Mouse (Mus musculus): ENCODE data around the gene Gtf3c5. TPM values are rescaled to one million over a fixed set of nuclear protein-coding genes. Genes with fewer than 3 reads are reported as not detected.
A peak's percentile ranks its signal among the peaks of the same experiment; 100 is the strongest.

The Gtf3c5 gene
- polyA plus RNA-seq, 1 experiment from 2014 or later = 28.6 TPM

GRCm38 (mm10) chr2:28621111-28621510 lies 37.6 kb upstream of the Gtf3c5 start:
- Histone ChIP-seq H3K4me3 (ENCODE audit: low read length) (no peak overlapping the region), H3K4me2 (ENCODE audit: low read depth, low read length) (no peak overlapping the region), H3K9ac (ENCODE audit: low read length) (no peak overlapping the region), H3K36me3 (ENCODE audit: control insufficient read depth, insufficient read depth) (no peaks in the 10 kb centered on the region), H3K27ac (ENCODE audit: low read length) (no peak overlapping the region), H3K9me3 (replicated peaks; ENCODE audit: control insufficient read depth, low read length) (no peaks in the 10 kb centered on the region), H3K4me1 (ENCODE audit: control insufficient read depth, insufficient read depth, low read length) (peaks cover 5% of the 10 kb centered on the region; the same call in 1 of the 2 replicates), H3K27me3 (ENCODE audit: control insufficient read depth, insufficient read depth, low read length) (peaks cover 18% of the 10 kb centered on the region)
- 16% methylated on average over 2 of the region's 2 CpGs for WGBS
- ATAC-seq (replicated peaks; ENCODE audit: extremely low read depth, insufficient read depth, low FRiP score) = no peak

DNA sequence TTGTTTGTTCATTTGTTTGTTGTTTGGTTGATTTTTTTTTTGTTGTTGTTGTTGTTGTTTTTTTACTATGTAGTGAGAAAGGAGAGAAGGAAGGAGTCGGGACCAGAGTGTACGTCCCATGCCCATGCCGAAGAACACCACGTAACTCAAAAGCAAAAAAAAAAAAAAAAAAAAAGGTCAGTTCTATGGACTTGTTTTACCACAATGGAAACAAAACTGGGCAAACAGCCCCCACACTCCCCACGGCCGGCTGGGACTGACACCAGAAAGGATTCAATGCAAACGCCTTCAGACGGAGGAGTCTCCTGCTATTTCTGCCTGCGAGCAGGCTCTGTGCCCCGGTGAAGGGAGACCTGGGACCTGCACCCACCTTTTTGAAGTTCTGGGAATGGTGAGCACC lies 37.0 kb upstream of the Gtf3c5 start:
- Histone ChIP-seq H3K4me1 (ENCODE audit: control insufficient read depth, insufficient read depth, low read length) (peaks cover 5% of the 10 kb centered on the region; the same call in 1 of the 2 replicates), H3K4me3 (ENCODE audit: low read length) (no peak overlapping the region), H3K9me3 (replicated peaks; ENCODE audit: control insufficient read depth, low read length) (no peaks in the 10 kb centered on the region), H3K9ac (ENCODE audit: low read length) (no peak overlapping the region), H3K27me3 (ENCODE audit: control insufficient read depth, insufficient read depth, low read length) (peaks cover 18% of the 10 kb centered on the region), H3K36me3 (ENCODE audit: control insufficient read depth, insufficient read depth) (no peaks in the 10 kb centered on the region), H3K27ac (ENCODE audit: low read length) (no peak overlapping the region), H3K4me2 (ENCODE audit: low read depth, low read length) (no peak overlapping the region)
- no peak for ATAC-seq (replicated peaks; ENCODE audit: extremely low read depth, insufficient read depth, low FRiP score)
- WGBS = 59% methylated on average over 10 of the region's 10 CpGs

GRCm38 (mm10) chr2:28619369-28619768 lies 35.8 kb upstream of the Gtf3c5 start:
- ATAC-seq (replicated peaks; ENCODE audit: extremely low read depth, insufficient read depth, low FRiP score) = no peak
- no peak overlapping the region for H3K27ac ChIP-seq (ENCODE audit: low read length)
- H3K9ac ChIP-seq (ENCODE audit: low read length) = no peak overlapping the region
- WGBS = 82% methylated on average over 6 of the region's 6 CpGs
- H3K27me3 ChIP-seq (ENCODE audit: control insufficient read depth, insufficient read depth, low read length) = peaks cover 18% of the 10 kb centered on the region
- no peak overlapping the region for H3K4me2 ChIP-seq (ENCODE audit: low read depth, low read length)
- no peaks in the 10 kb centered on the region for H3K9me3 ChIP-seq (replicated peaks; ENCODE audit: control insufficient read depth, low read length)
- no peak overlapping the region for H3K4me3 ChIP-seq (ENCODE audit: low read length)
- no peaks in the 10 kb centered on the region for H3K36me3 ChIP-seq (ENCODE audit: control insufficient read depth, insufficient read depth)
- H3K4me1 ChIP-seq (ENCODE audit: control insufficient read depth, insufficient read depth, low read length) = peaks cover 5% of the 10 kb centered on the region; the same call in 1 of the 2 replicates

DNA sequence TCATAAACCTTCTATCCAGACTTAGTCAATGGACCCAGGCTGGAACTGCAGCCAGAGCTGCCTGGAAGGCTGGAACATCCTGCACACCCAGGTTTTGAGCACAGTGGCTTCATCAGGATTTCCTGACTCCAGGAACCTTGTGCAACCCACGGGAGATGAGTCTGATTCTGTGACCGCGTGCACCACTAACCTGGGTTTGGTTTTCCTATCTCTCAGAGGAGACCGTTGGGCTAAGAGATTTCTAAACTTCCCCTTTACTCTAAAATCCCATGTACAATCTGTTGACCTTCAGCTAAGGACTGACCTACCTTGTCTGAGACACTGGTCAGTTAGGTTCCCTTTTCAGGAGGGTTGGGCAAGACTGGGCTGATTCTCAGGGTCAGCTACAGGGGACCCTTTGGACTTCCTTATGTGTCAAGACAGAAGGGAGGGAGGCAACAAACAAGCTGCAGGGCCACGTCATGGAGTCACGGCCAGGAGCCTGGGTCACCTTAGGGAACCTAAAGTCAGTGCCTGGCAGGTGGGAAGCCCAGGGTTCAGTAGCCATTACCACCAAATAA lies 35.3 kb upstream of the Gtf3c5 start:
- Histone ChIP-seq H3K4me1 (ENCODE audit: control insufficient read depth, insufficient read depth, low read length) (peaks cover 5% of the 10 kb centered on the region; the same call in 1 of the 2 replicates), H3K4me2 (ENCODE audit: low read depth, low read length) (no peak overlapping the region), H3K9ac (ENCODE audit: low read length) (no peak overlapping the region), H3K9me3 (replicated peaks; ENCODE audit: control insufficient read depth, low read length) (no peaks in the 10 kb centered on the region), H3K27me3 (ENCODE audit: control insufficient read depth, insufficient read depth, low read length) (peaks cover 18% of the 10 kb centered on the region), H3K27ac (ENCODE audit: low read length) (no peak overlapping the region), H3K36me3 (ENCODE audit: control insufficient read depth, insufficient read depth) (no peaks in the 10 kb centered on the region), H3K4me3 (ENCODE audit: low read length) (no peak overlapping the region)
- 75% methylated on average over 6 of the region's 6 CpGs for WGBS
- no peak for ATAC-seq (replicated peaks; ENCODE audit: extremely low read depth, insufficient read depth, low FRiP score)

GRCm38 (mm10) chr2:28617498-28618486 lies 34.2 kb upstream of the Gtf3c5 start:
- Histone ChIP-seq H3K27ac (ENCODE audit: low read length) (no peak overlapping the region), H3K36me3 (ENCODE audit: control insufficient read depth, insufficient read depth) (no peaks in the 10 kb centered on the region), H3K9me3 (replicated peaks; ENCODE audit: control insufficient read depth, low read length) (no peaks in the 10 kb centered on the region), H3K9ac (ENCODE audit: low read length) (no peak overlapping the region), H3K4me3 (ENCODE audit: low read length) (no peak overlapping the region), H3K27me3 (ENCODE audit: control insufficient read depth, insufficient read depth, low read length) (peaks cover 16% of the 10 kb centered on the region), H3K4me2 (ENCODE audit: low read depth, low read length) (no peak overlapping the region), H3K4me1 (ENCODE audit: control insufficient read depth, insufficient read depth, low read length) (peaks cover 5% of the 10 kb centered on the region; the same call in 1 of the 2 replicates)
- WGBS = 73% methylated on average over 8 of the region's 8 CpGs
- ATAC-seq (replicated peaks; ENCODE audit: extremely low read depth, insufficient read depth, low FRiP score) = no peak

- Histone ChIP-seq H3K9me3 (replicated peaks; ENCODE audit: control insufficient read depth, low read length) (no peaks in the 10 kb centered on the region), H3K36me3 (ENCODE audit: control insufficient read depth, insufficient read depth) (no peaks in the 10 kb centered on the region), H3K4me3 (ENCODE audit: low read length) (no peak overlapping the region), H3K9ac (ENCODE audit: low read length) (no peak overlapping the region), H3K27ac (ENCODE audit: low read length) (0 out of 2 replicates have a peak overlapping the region, but pooled peaks have one; percentile 17), H3K27me3 (ENCODE audit: control insufficient read depth, insufficient read depth, low read length) (peaks cover 15% of the 10 kb centered on the region), H3K4me1 (ENCODE audit: control insufficient read depth, insufficient read depth, low read length) (peaks cover 5% of the 10 kb centered on the region; the same call in 1 of the 2 replicates), H3K4me2 (ENCODE audit: low read depth, low read length) (peak overlapping the region; percentile 14)
- ATAC-seq (replicated peaks; ENCODE audit: extremely low read depth, insufficient read depth, low FRiP score) = peak; percentile 30; the same call in 1 of the 2 replicates
- WGBS = 37% methylated on average over 9 of the region's 9 CpGs
These were observed 33.3 kb upstream of the Gtf3c5 start for GRCm38 (mm10) chr2:28616874-28617273.

DNA sequence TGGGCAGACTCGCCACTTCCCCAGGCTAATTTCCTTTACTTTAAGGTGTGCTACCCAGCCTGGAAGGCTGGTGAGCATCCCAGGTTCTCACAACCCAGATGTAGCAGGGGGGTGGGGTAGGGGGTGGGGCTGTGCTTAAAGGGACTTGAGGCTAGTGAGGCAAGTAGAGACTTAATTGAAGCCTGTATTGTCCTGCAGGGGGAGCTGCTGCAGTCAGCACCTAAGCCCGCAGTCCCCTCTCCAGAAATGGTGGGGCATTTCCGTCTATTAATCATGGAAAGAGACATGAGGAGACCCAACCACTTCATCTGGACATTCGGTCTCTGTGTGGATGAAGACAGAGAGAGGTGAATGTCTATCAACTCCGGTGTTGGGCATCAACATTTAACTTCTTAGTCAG lies 32.8 kb upstream of the Gtf3c5 start:
- WGBS = 52% methylated on average over 5 of the region's 5 CpGs
- Histone ChIP-seq H3K4me1 (ENCODE audit: control insufficient read depth, insufficient read depth, low read length) (peaks cover 5% of the 10 kb centered on the region; the same call in 1 of the 2 replicates), H3K9me3 (replicated peaks; ENCODE audit: control insufficient read depth, low read length) (no peaks in the 10 kb centered on the region), H3K36me3 (ENCODE audit: control insufficient read depth, insufficient read depth) (no peaks in the 10 kb centered on the region), H3K27me3 (ENCODE audit: control insufficient read depth, insufficient read depth, low read length) (peaks cover 10% of the 10 kb centered on the region), H3K4me2 (ENCODE audit: low read depth, low read length) (no peak overlapping the region), H3K27ac (ENCODE audit: low read length) (no peak overlapping the region), H3K4me3 (ENCODE audit: low read length) (no peak overlapping the region), H3K9ac (ENCODE audit: low read length) (no peak overlapping the region)
- ATAC-seq (replicated peaks; ENCODE audit: extremely low read depth, insufficient read depth, low FRiP score) = no peak

DNA sequence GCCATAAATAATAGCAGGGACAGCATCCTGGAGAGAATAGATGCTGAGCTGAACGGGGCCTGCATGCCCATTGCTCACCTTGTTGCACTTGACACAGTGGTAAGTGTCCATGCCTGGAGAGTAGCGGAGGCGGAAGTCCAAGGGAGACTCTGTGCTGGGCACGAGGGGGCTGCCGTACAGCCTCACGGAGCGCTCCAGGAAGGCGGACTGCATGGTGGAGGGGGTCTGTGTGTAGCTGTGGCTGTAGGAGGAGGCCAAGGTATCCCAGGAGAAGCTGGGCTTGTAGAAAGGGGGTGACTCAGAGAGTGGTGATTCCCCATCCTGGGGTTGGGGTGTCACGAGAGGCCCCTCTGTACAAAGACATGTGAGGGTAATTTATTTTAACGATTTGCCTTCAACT lies 30.0 kb upstream of the Gtf3c5 start:
- 87% methylated on average over 10 of the region's 10 CpGs for WGBS
- Histone ChIP-seq H3K9ac (ENCODE audit: low read length) (no peak overlapping the region), H3K4me3 (ENCODE audit: low read length) (no peak overlapping the region), H3K36me3 (ENCODE audit: control insufficient read depth, insufficient read depth) (no peaks in the 10 kb centered on the region), H3K27ac (ENCODE audit: low read length) (no peak overlapping the region), H3K9me3 (replicated peaks; ENCODE audit: control insufficient read depth, low read length) (no peaks in the 10 kb centered on the region), H3K4me2 (ENCODE audit: low read depth, low read length) (no peak overlapping the region), H3K27me3 (ENCODE audit: control insufficient read depth, insufficient read depth, low read length) (no peaks in the 10 kb centered on the region), H3K4me1 (ENCODE audit: control insufficient read depth, insufficient read depth, low read length) (peaks cover 5% of the 10 kb centered on the region; the same call in 1 of the 2 replicates)
- ATAC-seq (replicated peaks; ENCODE audit: extremely low read depth, insufficient read depth, low FRiP score) = no peak
